Mouse (Mus musculus) myocyte (in vitro differentiated cells): ENCODE measurements around the gene Ccdc9. TPM values are rescaled to one million over a fixed set of nuclear protein-coding genes. Genes with fewer than 3 reads are reported as not detected.

ENCODE experiments used
- H3K27me3 ChIP-seq: one replicate; pipeline ENCODE4 v1.6.1; 2011; ENCODE audit not compliant: control insufficient read depth, insufficient read depth, insufficient read length
- H3K36me3 ChIP-seq: one replicate; pipeline ENCODE4 v1.6.1; 2011; ENCODE audit not compliant: control insufficient read depth, insufficient read depth
- H3K4me2 ChIP-seq: one replicate; pipeline ENCODE4 v1.6.1; 2011; ENCODE audit warnings: low read depth, control low read depth
- H3K4me3 ChIP-seq: one replicate; pipeline ENCODE4 v1.5.1; 2011; ENCODE audit warnings: mild to moderate bottlenecking, control low read depth, moderate library complexity
- H3K79me2 ChIP-seq: one replicate; pipeline ENCODE4 v1.6.1; 2011; ENCODE audit not compliant: control insufficient read depth, insufficient read depth
- H3ac ChIP-seq: one replicate; pipeline ENCODE4 v1.6.1; 2011; ENCODE audit not compliant: control insufficient read depth, insufficient read length
- CEBPB ChIP-seq: IDR thresholded peaks from 2 replicates; pipeline ENCODE4 v1.6.1; 2011; ENCODE audit warnings: mild to moderate bottlenecking, moderate library complexity; ENCODE audit not compliant: poor library complexity, insufficient read depth, severe bottlenecking
- E2F4 ChIP-seq: IDR thresholded peaks from one replicate; pipeline ENCODE4 v1.6.1; 2011; ENCODE audit warnings: mild to moderate bottlenecking, control low read depth, moderate library complexity; ENCODE audit not compliant: insufficient read depth
- MAX ChIP-seq: IDR thresholded peaks from one replicate; pipeline ENCODE4 v1.6.1; 2011; ENCODE audit warnings: low read depth, mild to moderate bottlenecking, control low read depth
- MYOD1 ChIP-seq, 3 experiments: IDR thresholded peaks; one replicate each; pipeline ENCODE4 v1.6.1; 2011; ENCODE audit warnings: control low read depth in 2 of 3, low read depth in 2 of 3, mild to moderate bottlenecking in 2 of 3, moderate library complexity in 1 of 3; ENCODE audit not compliant: insufficient read length in 2 of 3, control insufficient read depth in 1 of 3
- MYOG ChIP-seq, 3 experiments: IDR thresholded peaks; one replicate each; pipeline ENCODE4 v1.6.1; 2011; ENCODE audit warnings: control low read depth in 2 of 3, low read depth in 2 of 3, mild to moderate bottlenecking in 2 of 3; ENCODE audit not compliant: insufficient read length in 2 of 3, control insufficient read depth in 1 of 3, insufficient read depth in 1 of 3
- POLR2A ChIP-seq: IDR thresholded peaks from one replicate; pipeline ENCODE4 v1.6.1; 2011; ENCODE audit warnings: low read depth, mild to moderate bottlenecking, control low read depth, moderate library complexity; ENCODE audit not compliant: insufficient read length
- POLR2AphosphoS2 ChIP-seq: IDR thresholded peaks from one replicate; pipeline ENCODE4 v1.6.1; 2011; ENCODE audit warnings: low read depth, control low read depth; ENCODE audit not compliant: insufficient read length
- REST ChIP-seq: IDR thresholded peaks from one replicate; pipeline ENCODE4 v1.6.1; 2011; ENCODE audit warnings: mild to moderate bottlenecking, control low read depth, moderate library complexity; ENCODE audit not compliant: insufficient read depth, insufficient read length
- SRF ChIP-seq: IDR thresholded peaks from one replicate; pipeline ENCODE4 v1.6.1; 2011; ENCODE audit warnings: low read depth; ENCODE audit not compliant: control insufficient read depth, insufficient read length
- TCF12 ChIP-seq: IDR thresholded peaks from one replicate; pipeline ENCODE4 v1.6.1; 2011; ENCODE audit warnings: mild to moderate bottlenecking, control low read depth; ENCODE audit not compliant: poor library complexity, insufficient read depth, severe bottlenecking
- TCF3 ChIP-seq: IDR thresholded peaks from one replicate; pipeline ENCODE4 v1.6.1; 2011; ENCODE audit warnings: low read depth, control low read depth; ENCODE audit not compliant: insufficient read length
- USF1 ChIP-seq: IDR thresholded peaks from one replicate; pipeline ENCODE4 v1.6.1; 2011; ENCODE audit warnings: low read depth, mild to moderate bottlenecking, control low read depth, moderate library complexity
- polyA plus RNA-seq: library from polyadenylated mRNA; unstranded; fragments of >200 nt; fragmentation: generic; extraction: Trizol; gene quantifications from one replicate; pipeline ENCODE4 v1.2.1, GENCODE M21; 2012; ENCODE audit warnings: missing spikeins

Gene Ccdc9
- polyA plus RNA-seq, 1 experiment, result 48.4 TPM

DNA sequence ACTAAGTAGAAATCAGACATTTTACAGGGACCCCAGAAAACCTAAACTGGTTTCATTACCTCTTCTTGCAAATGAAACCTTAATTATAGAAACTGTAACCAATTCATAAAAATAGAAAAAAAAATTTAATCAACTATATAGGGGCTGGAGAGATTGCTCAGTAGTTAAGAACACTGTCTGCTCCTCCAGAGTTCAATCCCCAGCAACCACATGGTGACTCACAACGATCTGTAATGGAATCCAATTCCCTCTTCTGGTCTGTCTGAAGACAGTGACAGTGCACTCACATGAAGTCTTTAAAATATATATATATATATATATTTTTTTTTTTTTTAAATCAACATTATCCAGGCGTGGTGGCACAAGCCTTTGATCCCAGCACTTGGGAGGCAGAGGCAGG is 421 bp upstream of the Ccdc9 start:
- H3K27me3 ChIP-seq, result no peaks in the 10 kb centered on the region
- peak overlapping the region; percentile 36 for H3K4me3 ChIP-seq
- peaks cover 9% of the 10 kb centered on the region for H3K36me3 ChIP-seq
- H3K79me2 ChIP-seq, result peaks cover 13% of the 10 kb centered on the region
- H3K4me2 ChIP-seq, result peak overlapping the region; percentile 72
- no peak overlapping the region for H3ac ChIP-seq
- TF ChIP-seq MYOD1 (IDR thresholded peaks at IDR 0.05; ENCODE audit: control insufficient read depth in 1 of 3, insufficient read length in 2 of 3, low read depth in 2 of 3) (no peak), SRF (no peak), TCF12 (no peak), POLR2A (no peak), TCF3 (no peak), MAX (no peak), POLR2AphosphoS2 (no peak), E2F4 (no peak), REST (no peak)

DNA sequence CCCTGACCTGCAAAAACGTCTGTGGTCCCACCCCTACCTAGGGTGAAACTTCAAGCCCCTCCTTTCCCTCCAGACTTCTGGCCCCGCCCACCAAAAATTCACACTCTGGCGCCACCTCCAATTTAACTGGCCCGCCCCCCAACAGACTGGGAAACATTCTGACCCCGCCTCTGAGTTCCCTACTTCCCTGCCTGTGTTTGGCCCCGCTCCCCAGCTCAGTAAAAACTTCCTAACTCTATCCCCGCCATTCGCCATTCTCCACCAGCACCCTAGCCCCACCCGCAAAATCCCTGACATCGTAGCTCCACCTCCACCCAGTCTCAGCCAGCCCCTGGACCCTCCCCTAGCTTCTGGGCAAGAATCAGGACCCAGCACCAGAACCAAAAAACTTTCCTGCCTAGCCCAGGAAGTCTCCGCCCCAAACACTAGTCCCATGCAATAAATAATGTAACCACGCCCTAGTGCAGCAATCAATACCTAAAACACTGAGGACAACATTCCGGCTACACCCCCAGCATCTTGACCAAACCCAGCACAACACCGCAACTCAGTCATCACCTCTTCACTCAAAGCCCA is 1.1 kb downstream of the Ccdc9 start:
- H3K4me3 ChIP-seq, result peak overlapping the region; percentile 36
- TF ChIP-seq POLR2AphosphoS2, result no peak
- TF ChIP-seq E2F4, result no peak
- no peak for TF ChIP-seq MAX
- no peak for TF ChIP-seq MYOG (IDR thresholded peaks at IDR 0.05; ENCODE audit: control insufficient read depth in 1 of 3, insufficient read depth in 1 of 3, insufficient read length in 2 of 3, low read depth in 2 of 3)
- no peak for TF ChIP-seq CEBPB
- TF ChIP-seq TCF12, result no peak
- TF ChIP-seq USF1, result no peak
- no peak for TF ChIP-seq REST
- TF ChIP-seq TCF3, result no peak
- TF ChIP-seq POLR2A, result no peak
- TF ChIP-seq MYOD1 (IDR thresholded peaks at IDR 0.05; ENCODE audit: control insufficient read depth in 1 of 3, insufficient read length in 2 of 3, low read depth in 2 of 3), result no peak
- TF ChIP-seq SRF, result no peak
- no peaks in the 10 kb centered on the region for H3K27me3 ChIP-seq
- H3K79me2 ChIP-seq, result peaks cover 13% of the 10 kb centered on the region
- no peak overlapping the region for H3ac ChIP-seq
- peak overlapping the region; percentile 80 for H3K4me2 ChIP-seq
- peaks cover 12% of the 10 kb centered on the region for H3K36me3 ChIP-seq

DNA sequence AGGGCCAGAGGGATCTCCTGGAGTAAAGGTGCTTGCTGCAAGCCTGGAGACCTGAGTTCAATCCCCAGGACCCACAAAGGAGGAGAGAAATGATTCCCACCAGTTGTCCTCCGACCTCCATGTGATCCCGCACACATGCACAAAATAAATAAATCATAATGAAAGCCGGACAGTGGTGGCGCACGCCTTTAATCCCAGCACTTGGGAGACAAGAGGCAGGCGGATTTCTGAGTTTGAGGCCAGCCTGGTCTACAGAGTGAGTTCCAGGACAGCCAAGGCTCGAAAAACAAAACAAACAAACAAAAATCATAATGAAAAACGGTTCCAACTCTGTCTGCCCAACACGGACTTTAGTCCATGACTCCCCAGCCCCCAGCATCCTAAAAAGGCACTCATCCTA is 1.7 kb downstream of the Ccdc9 start:
- Histone ChIP-seq H3K4me3 (peak overlapping the region; percentile 36), H3K79me2 (peaks cover 13% of the 10 kb centered on the region), H3K27me3 (no peaks in the 10 kb centered on the region), H3K4me2 (peak overlapping the region; percentile 80), H3K36me3 (peaks cover 12% of the 10 kb centered on the region), H3ac (no peak overlapping the region)
- TF ChIP-seq POLR2A (no peak), POLR2AphosphoS2 (no peak), MYOD1 (IDR thresholded peaks at IDR 0.05; ENCODE audit: control insufficient read depth in 1 of 3, insufficient read length in 2 of 3, low read depth in 2 of 3) (no peak), MYOG (IDR thresholded peaks at IDR 0.05; ENCODE audit: control insufficient read depth in 1 of 3, insufficient read depth in 1 of 3, insufficient read length in 2 of 3, low read depth in 2 of 3) (no peak), MAX (no peak), TCF12 (no peak), REST (no peak), TCF3 (no peak), E2F4 (no peak), SRF (no peak), CEBPB (no peak), USF1 (no peak)

DNA sequence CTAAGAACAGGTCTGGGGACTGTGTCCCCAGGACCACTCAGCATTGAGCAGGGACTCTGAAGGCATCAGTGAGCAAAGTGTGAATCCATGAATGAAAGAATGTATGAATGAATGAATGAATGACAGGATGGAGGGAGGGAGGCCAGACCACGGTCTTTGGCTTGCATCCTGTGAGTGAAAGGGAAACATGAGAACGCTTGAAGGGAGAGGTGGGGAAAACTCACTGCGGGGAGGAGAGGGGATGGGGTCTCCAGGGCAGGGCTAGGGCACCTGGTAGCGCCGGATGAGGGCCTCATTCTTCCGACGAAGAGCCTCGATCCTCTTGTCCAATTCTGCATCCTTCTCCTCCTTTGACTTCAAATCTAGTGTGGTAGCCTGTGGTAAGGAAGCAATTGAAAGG is 2.6 kb downstream of the Ccdc9 start:
- no peaks in the 10 kb centered on the region for H3K27me3 ChIP-seq
- TF ChIP-seq MYOG (IDR thresholded peaks at IDR 0.05; ENCODE audit: control insufficient read depth in 1 of 3, insufficient read depth in 1 of 3, insufficient read length in 2 of 3, low read depth in 2 of 3) (no peak), USF1 (no peak), MAX (no peak), REST (no peak), MYOD1 (IDR thresholded peaks at IDR 0.05; ENCODE audit: control insufficient read depth in 1 of 3, insufficient read length in 2 of 3, low read depth in 2 of 3) (no peak), POLR2A (no peak), E2F4 (no peak), SRF (no peak), POLR2AphosphoS2 (no peak), TCF3 (no peak)

DNA sequence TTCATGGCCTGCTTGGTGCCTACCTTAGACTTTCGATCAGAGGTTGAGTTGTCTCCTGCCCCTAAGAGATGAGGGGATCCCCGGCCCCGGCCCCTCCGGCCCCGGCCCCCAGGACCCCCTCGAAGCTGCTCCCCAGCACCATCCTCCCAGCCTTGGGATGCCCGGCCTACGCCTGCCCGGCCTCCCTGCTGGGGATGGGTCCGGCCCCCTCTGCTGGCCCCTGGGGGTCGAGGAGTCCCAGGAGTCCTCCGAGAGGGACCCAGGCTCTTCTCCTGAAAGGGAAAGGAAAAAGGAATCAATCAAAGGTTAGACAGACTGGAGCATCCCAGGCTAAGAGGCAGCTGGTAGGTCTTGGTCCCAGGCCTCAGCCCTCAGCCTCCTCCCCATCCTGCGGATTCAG is 4.3 kb downstream of the Ccdc9 start:
- peaks cover 14% of the 10 kb centered on the region for H3K36me3 ChIP-seq
- no peak overlapping the region for H3ac ChIP-seq
- H3K79me2 ChIP-seq, result peaks cover 13% of the 10 kb centered on the region
- H3K4me2 ChIP-seq, result no peak overlapping the region
- H3K4me3 ChIP-seq, result no peak overlapping the region
- TF ChIP-seq MAX (no peak), E2F4 (no peak)
- H3K27me3 ChIP-seq, result no peaks in the 10 kb centered on the region

More for the DNA sequence above, 2.6 kb downstream of the Ccdc9 start:
- Histone ChIP-seq H3K4me3 (no peak overlapping the region), H3K79me2 (peaks cover 13% of the 10 kb centered on the region), H3K4me2 (no peak overlapping the region), H3K36me3 (peaks cover 14% of the 10 kb centered on the region), H3ac (no peak overlapping the region)
